Mouse (Mus musculus): ENCODE data around the gene Fxyd2. TPM values are rescaled to one million over a fixed set of nuclear protein-coding genes. Genes with fewer than 3 reads are reported as not detected.

Fxyd2 gene
- polyA plus RNA-seq, 1 experiment, result 10.6 TPM

GRCm38 (mm10) chr9:45432639-45433038, 33.2 kb downstream of the Fxyd2 start:
- 76% methylated on average over 12 of the region's 12 CpGs for WGBS
- Histone ChIP-seq H3K4me3 (replicated peaks; ENCODE audit: control insufficient read depth, low read depth, low read length) (no peak overlapping the region), H3K4me1 (ENCODE audit: control insufficient read depth, insufficient read depth, low read length) (no peaks in the 10 kb centered on the region), H3K27ac (ENCODE audit: control insufficient read depth, insufficient read depth, low read depth, low read length, poor library complexity) (no peak overlapping the region)
- TF ChIP-seq POLR2A (IDR thresholded peaks at IDR 0.05; ENCODE audit: borderline replicate concordance, control insufficient read depth, low read depth, low read length), result no peak
- no peak for TF ChIP-seq CTCF (IDR thresholded peaks at IDR 0.05; ENCODE audit: control insufficient read depth, insufficient read depth, low read length)

- no peak for TF ChIP-seq CTCF (IDR thresholded peaks at IDR 0.05; ENCODE audit: control insufficient read depth, insufficient read depth, low read length)
- TF ChIP-seq POLR2A (IDR thresholded peaks at IDR 0.05; ENCODE audit: borderline replicate concordance, control insufficient read depth, low read depth, low read length), result no peak
- WGBS, result 80% methylated on average over 9 of the region's 9 CpGs
- H3K4me1 ChIP-seq (ENCODE audit: control insufficient read depth, insufficient read depth, low read length), result no peaks in the 10 kb centered on the region
- H3K27ac ChIP-seq (ENCODE audit: control insufficient read depth, insufficient read depth, low read depth, low read length, poor library complexity), result no peak overlapping the region
- no peak overlapping the region for H3K4me3 ChIP-seq (replicated peaks; ENCODE audit: control insufficient read depth, low read depth, low read length)
Observed at GRCm38 (mm10) chr9:45433119-45433518, 33.6 kb downstream of the Fxyd2 start.

GRCm38 (mm10) chr9:45434171-45434570, 34.7 kb downstream of the Fxyd2 start:
- no peak overlapping the region for H3K27ac ChIP-seq (ENCODE audit: control insufficient read depth, insufficient read depth, low read depth, low read length, poor library complexity)
- TF ChIP-seq POLR2A (IDR thresholded peaks at IDR 0.05; ENCODE audit: borderline replicate concordance, control insufficient read depth, low read depth, low read length) (no peak), CTCF (IDR thresholded peaks at IDR 0.05; ENCODE audit: control insufficient read depth, insufficient read depth, low read length) (no peak)
- 74% methylated on average over 2 of the region's 2 CpGs for WGBS
- no peaks in the 10 kb centered on the region; the same call in 1 of the 2 replicates for H3K4me1 ChIP-seq (ENCODE audit: control insufficient read depth, insufficient read depth, low read length)
- H3K4me3 ChIP-seq (replicated peaks; ENCODE audit: control insufficient read depth, low read depth, low read length), result no peak overlapping the region

GRCm38 (mm10) chr9:45439025-45439424, 39.6 kb downstream of the Fxyd2 start:
- 71% methylated on average over 4 of the region's 4 CpGs for WGBS
- H3K4me3 ChIP-seq (replicated peaks; ENCODE audit: control insufficient read depth, low read depth, low read length), result no peak overlapping the region
- TF ChIP-seq POLR2A (IDR thresholded peaks at IDR 0.05; ENCODE audit: borderline replicate concordance, control insufficient read depth, low read depth, low read length), result no peak
- TF ChIP-seq CTCF (IDR thresholded peaks at IDR 0.05; ENCODE audit: control insufficient read depth, insufficient read depth, low read length), result no peak
- no peaks in the 10 kb centered on the region; the same call in 1 of the 2 replicates for H3K4me1 ChIP-seq (ENCODE audit: control insufficient read depth, insufficient read depth, low read length)
- no peak overlapping the region for H3K27ac ChIP-seq (ENCODE audit: control insufficient read depth, insufficient read depth, low read depth, low read length, poor library complexity)

- no peak overlapping the region for H3K27ac ChIP-seq (ENCODE audit: control insufficient read depth, insufficient read depth, low read depth, low read length, poor library complexity)
- 53% methylated on average over 16 of the region's 16 CpGs for WGBS
- H3K4me3 ChIP-seq (replicated peaks; ENCODE audit: control insufficient read depth, low read depth, low read length), result no peak overlapping the region
- TF ChIP-seq CTCF (IDR thresholded peaks at IDR 0.05; ENCODE audit: control insufficient read depth, insufficient read depth, low read length) (no peak), POLR2A (IDR thresholded peaks at IDR 0.05; ENCODE audit: borderline replicate concordance, control insufficient read depth, low read depth, low read length) (no peak)
- no peaks in the 10 kb centered on the region; the same call in 1 of the 2 replicates for H3K4me1 ChIP-seq (ENCODE audit: control insufficient read depth, insufficient read depth, low read length)
Observed at GRCm38 (mm10) chr9:45440083-45440784, 40.8 kb downstream of the Fxyd2 start.

- H3K4me1 ChIP-seq (ENCODE audit: control insufficient read depth, insufficient read depth, low read length), result no peaks in the 10 kb centered on the region; the same call in 1 of the 2 replicates
- no peak overlapping the region for H3K27ac ChIP-seq (ENCODE audit: control insufficient read depth, insufficient read depth, low read depth, low read length, poor library complexity)
- 71% methylated on average over 5 of the region's 5 CpGs for WGBS
- TF ChIP-seq CTCF (IDR thresholded peaks at IDR 0.05; ENCODE audit: control insufficient read depth, insufficient read depth, low read length) (no peak), POLR2A (IDR thresholded peaks at IDR 0.05; ENCODE audit: borderline replicate concordance, control insufficient read depth, low read depth, low read length) (no peak)
- H3K4me3 ChIP-seq (replicated peaks; ENCODE audit: control insufficient read depth, low read depth, low read length), result no peak overlapping the region
Observed at GRCm38 (mm10) chr9:45444251-45444798, 44.9 kb downstream of the Fxyd2 start.

GRCm38 (mm10) chr9:45449658-45450057, 50.2 kb downstream of the Fxyd2 start:
- H3K4me3 ChIP-seq (replicated peaks; ENCODE audit: control insufficient read depth, low read depth, low read length), result no peak overlapping the region
- WGBS, result 70% methylated on average over 4 of the region's 4 CpGs
- TF ChIP-seq CTCF (IDR thresholded peaks at IDR 0.05; ENCODE audit: control insufficient read depth, insufficient read depth, low read length), result no peak
- no peak for TF ChIP-seq POLR2A (IDR thresholded peaks at IDR 0.05; ENCODE audit: borderline replicate concordance, control insufficient read depth, low read depth, low read length)
- H3K27ac ChIP-seq (ENCODE audit: control insufficient read depth, insufficient read depth, low read depth, low read length, poor library complexity), result no peak overlapping the region
- H3K4me1 ChIP-seq (ENCODE audit: control insufficient read depth, insufficient read depth, low read length), result no peaks in the 10 kb centered on the region

GRCm38 (mm10) chr9:45451346-45451745, 51.9 kb downstream of the Fxyd2 start:
- no peak for TF ChIP-seq CTCF (IDR thresholded peaks at IDR 0.05; ENCODE audit: control insufficient read depth, insufficient read depth, low read length)
- no peak for TF ChIP-seq POLR2A (IDR thresholded peaks at IDR 0.05; ENCODE audit: borderline replicate concordance, control insufficient read depth, low read depth, low read length)
- Histone ChIP-seq H3K27ac (ENCODE audit: control insufficient read depth, insufficient read depth, low read depth, low read length, poor library complexity) (no peak overlapping the region), H3K4me1 (ENCODE audit: control insufficient read depth, insufficient read depth, low read length) (no peaks in the 10 kb centered on the region), H3K4me3 (replicated peaks; ENCODE audit: control insufficient read depth, low read depth, low read length) (no peak overlapping the region)
- WGBS, result 46% methylated on average over 4 of the region's 4 CpGs

Data from bone marrow, adult 2 months (tissue).